Comparison of ENCODE assay signal across 8 mouse cellular contexts in the genomic region with DNA sequence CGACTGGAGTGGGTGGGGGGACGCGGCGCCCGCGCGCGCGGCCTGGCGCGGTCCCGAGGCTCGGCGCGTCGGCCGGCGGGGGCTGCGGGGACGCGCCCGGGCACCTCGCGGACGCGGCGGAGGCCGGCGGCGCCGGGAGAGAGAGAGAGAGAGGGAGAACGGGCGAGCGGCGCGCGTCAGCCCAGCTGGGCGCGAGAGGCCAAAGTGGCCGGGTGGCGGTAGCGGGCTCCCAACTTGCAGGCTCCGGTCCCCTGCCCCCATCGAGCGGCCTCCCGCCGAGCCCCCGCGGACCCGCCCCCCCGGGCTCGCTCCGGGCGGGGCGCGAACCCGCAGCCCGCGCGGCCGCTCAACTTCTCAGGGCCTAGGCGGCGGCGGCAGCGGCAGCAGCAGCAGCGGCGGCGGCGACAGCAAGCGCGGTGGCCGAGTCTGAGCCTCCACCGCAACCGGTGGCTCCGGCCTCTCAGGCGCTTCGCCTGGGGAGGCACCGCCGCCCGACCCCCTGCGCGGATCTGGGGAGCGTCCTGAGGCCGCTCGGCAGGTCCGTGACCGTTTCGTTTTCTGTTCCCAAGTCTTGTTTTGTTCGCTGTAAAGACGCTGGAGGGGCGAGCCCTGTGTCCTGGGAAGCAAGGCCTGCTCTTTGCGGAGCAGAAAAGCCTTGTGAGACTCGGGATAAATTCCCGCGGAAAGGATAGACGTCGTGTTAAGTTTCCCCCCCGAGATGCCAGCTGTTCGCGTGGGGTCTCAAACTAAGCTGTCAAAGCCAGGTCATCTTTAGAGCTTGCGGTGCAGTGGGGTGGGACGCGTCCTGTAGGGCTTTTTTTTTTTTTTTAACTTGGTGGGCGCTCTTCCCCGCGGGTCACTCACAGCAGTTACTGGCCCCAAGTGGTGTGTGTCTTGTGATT. TPM values are rescaled to one million over a fixed set of nuclear protein-coding genes. Genes with fewer than 3 reads are reported as not detected.
DNase-seq lines count a peak whose midpoint lies in the region; ATAC-seq and TF ChIP-seq lines count a peak whose summit lies in the region.

No protein-coding gene starts in this region.

- peaks cover 46% of the 10 kb centered on the region for H3K79me2 ChIP-seq in MEL (ENCODE audit: control insufficient read depth, insufficient read depth, low read length, poor library complexity)

- H3K4me2 ChIP-seq in forebrain, embryonic 13.5 days = peak overlapping the region; percentile 66
- H3K4me2 ChIP-seq in lung, postnatal 0 days (replicated peaks; ENCODE audit: low read depth, low read length) = peak overlapping the region; percentile 86

- H3K4me3 ChIP-seq in MEL (ENCODE audit: control insufficient read depth in 1 of 2, insufficient read depth in 1 of 2, low read depth in 2 of 2, low read length in 2 of 2) = peak overlapping the region; percentile 81 to 92
- peak overlapping the region; percentile 97 for H3K4me3 ChIP-seq in forebrain, embryonic 13.5 days
- H3K4me3 ChIP-seq in lung, postnatal 0 days (ENCODE audit: low read depth, low read length) = peak overlapping the region; percentile 88

- peaks cover 0 to 48% of the 10 kb centered on the region in 2 experiments; a peak in 2 of 4 replicates for H3K36me3 ChIP-seq in MEL (ENCODE audit: control insufficient read depth in 1 of 2, insufficient read depth in 2 of 2, low read length in 2 of 2)
- H3K36me3 ChIP-seq in forebrain, embryonic 13.5 days (ENCODE audit: poor library complexity, severe bottlenecking) = no peaks in the 10 kb centered on the region
- H3K36me3 ChIP-seq in lung, postnatal 0 days (ENCODE audit: insufficient read depth, low read length) = no peaks in the 10 kb centered on the region

- peak; percentile 64 for ATAC-seq in forebrain, embryonic 13.5 days
- peak; percentile 71 for ATAC-seq in lung, postnatal 0 days

- TF ChIP-seq RAD21 in MEL (IDR thresholded peaks at IDR 0.05; ENCODE audit: low read depth, low read length) = no peak

- no peak for TF ChIP-seq POLR2A in MEL (IDR thresholded peaks at IDR 0.05; ENCODE audit: control insufficient read depth in 1 of 2, insufficient read depth in 1 of 2, low read depth in 1 of 2, low read length in 2 of 2, poor library complexity in 1 of 2)

- peak overlapping the region; percentile 61 for H3K27ac ChIP-seq in MEL (ENCODE audit: control insufficient read depth, low read depth, low read length)
- H3K27ac ChIP-seq in forebrain, embryonic 13.5 days = peak overlapping the region; percentile 95
- peak overlapping the region; percentile 79 for H3K27ac ChIP-seq in lung, postnatal 0 days (ENCODE audit: low read length)

- intact Hi-C loops in heart, postnatal 10 days (cut with DNase I) = loop anchor here (5.0 kb wide), 2 partner anchors 151 to 166 kb away; no protein-coding TSS in a partner anchor

- peak overlapping the region; percentile 80 for H3K9ac ChIP-seq in MEL (ENCODE audit: control insufficient read depth, low read depth, low read length, poor library complexity, severe bottlenecking)
- peak overlapping the region; percentile 93 for H3K9ac ChIP-seq in forebrain, embryonic 13.5 days
- peak overlapping the region; percentile 80 for H3K9ac ChIP-seq in lung, postnatal 0 days (replicated peaks; ENCODE audit: low read depth)

- H3K27me3 ChIP-seq in MEL (ENCODE audit: control insufficient read depth in 1 of 2, insufficient read depth in 2 of 2, low read length in 2 of 2) = no peaks in the 10 kb centered on the region
- 0 out of 2 replicates have a peak, but pooled peaks cover 6% of the 10 kb centered on the region for H3K27me3 ChIP-seq in forebrain, embryonic 13.5 days
- H3K27me3 ChIP-seq in lung, postnatal 0 days (replicated peaks; ENCODE audit: insufficient read depth, low read length) = no peaks in the 10 kb centered on the region

- DNase-seq in MEL (ENCODE audit: low read depth, low spot score) = peak; percentile 72
- DNase-seq in c-Kit-positive CD71-positive TER-119-positive erythroid progenitor cells, embryonic 14.5 days (ENCODE audit: low spot score) = peak; percentile 43
- peak; percentile 69 to 76 for DNase-seq in heart, postnatal 10 days
- peak; percentile 58 to 77 for DNase-seq in kidney, postnatal 36 days
- peak; percentile 66 for DNase-seq in lung, postnatal 0 days (ENCODE audit: low spot score)
- DNase-seq in ovary, adult 18-20 months (ENCODE audit: low spot score) = peak; percentile 38
- DNase-seq in thymus, postnatal 36 days = peak; percentile 61 to 69

- no peak for TF ChIP-seq CTCF in MEL (IDR thresholded peaks at IDR 0.05 in 2 of 3, conservative IDR thresholded peaks at IDR 0.05 in 1 of 3; ENCODE audit: control insufficient read depth in 1 of 3, insufficient read depth in 1 of 3, low read depth in 2 of 3, low read length in 3 of 3, poor library complexity in 1 of 3, severe bottlenecking in 1 of 3)
- no peak for TF ChIP-seq CTCF in lung, postnatal 0 days (IDR thresholded peaks at IDR 0.05)

- WGBS in forebrain, embryonic 13.5 days = under 1% methylated on average over 68 of the region's 106 CpGs
- under 1% methylated on average over 53 of the region's 106 CpGs for WGBS in lung, postnatal 0 days

- peaks cover 30 to 31% of the 10 kb centered on the region in 2 experiments for H3K4me1 ChIP-seq in MEL (ENCODE audit: control insufficient read depth in 1 of 2, insufficient read depth in 2 of 2, low read length in 2 of 2)
- H3K4me1 ChIP-seq in forebrain, embryonic 13.5 days = peaks cover 20% of the 10 kb centered on the region
- H3K4me1 ChIP-seq in lung, postnatal 0 days (ENCODE audit: insufficient read depth, low read depth, low read length) = no peaks in the 10 kb centered on the region

- no peaks in the 10 kb centered on the region for H3K9me3 ChIP-seq in MEL (replicated peaks; ENCODE audit: insufficient read depth, low read length)
- no peaks in the 10 kb centered on the region for H3K9me3 ChIP-seq in forebrain, embryonic 13.5 days (replicated peaks)
- no peaks in the 10 kb centered on the region for H3K9me3 ChIP-seq in lung, postnatal 0 days (ENCODE audit: low read length)

- no peak for TF ChIP-seq EP300 in MEL (IDR thresholded peaks at IDR 0.05; ENCODE audit: low read depth in 1 of 2, low read length in 2 of 2)
- no peak for TF ChIP-seq EP300 in lung, postnatal 0 days (IDR thresholded peaks at IDR 0.05)

TF ChIP-seq in MEL, 35 proteins besides CTCF, POLR2A, EP300 and RAD21:
- peak; percentile 6 for TF ChIP-seq MXI1 (IDR thresholded peaks at IDR 0.05; ENCODE audit: low read depth, low read length)
- peak; percentile 57; the same call in 1 of the 2 replicates for TF ChIP-seq UBTF (IDR thresholded peaks at IDR 0.05; ENCODE audit: borderline replicate concordance, insufficient read depth, low read depth, low read length)
- TF ChIP-seq ZNF384 (IDR thresholded peaks at IDR 0.05; ENCODE audit: low read depth, low read length) = peak; percentile 59
- no peak for TF ChIP-seq POLR2AphosphoS2 (IDR thresholded peaks at IDR 0.05; ENCODE audit: low read length)
- no peak for TF ChIP-seq GABPA (IDR thresholded peaks at IDR 0.05; ENCODE audit: low read depth, low read length)

RNA-seq across cellular contexts. Expression of gene Sfmbt1, which starts 1.7 kb away (rescaled TPM):
- total RNA-seq in MEL (2012; rRNA removed) = 9.4 and 12.4 TPM in 2 replicates
- polyA plus RNA-seq in MEL (2012; ENCODE audit: insufficient read depth in 1 of 2, insufficient read length in 2 of 2, low read depth in 1 of 2, low replicate concordance in 2 of 2, missing spikeins in 1 of 2) = 10 to 100 TPM; 13.7 to 33.0 TPM
- 23.5 and 25.8 TPM in 2 replicates for polyA plus RNA-seq in forebrain, embryonic 13.5 days (2015; fragmentation: Nextera tagmentation; extraction: Ambion mirVana)
- 10 to 100 TPM; 14.8 to 16.8 TPM for total RNA-seq in heart, postnatal 10 days (2021)
- 8.2 and 8.9 TPM in 2 replicates for polyA plus RNA-seq in lung, postnatal 0 days (2015; fragmentation: Nextera tagmentation; extraction: Ambion mirVana)

Comparison
In these comparisons a context has a peak if more than half of its experiments do, and no peak if none do; other contexts are left out.
1. Peak in every context shown above with its lines: DNase-seq, ATAC-seq, H3K4me3 ChIP-seq and H3K27ac ChIP-seq.